Mouse (Mus musculus) hindbrain, embryonic 10.5 days (tissue): ENCODE results near the gene Vipr2. TPM values are rescaled to one million over a fixed set of nuclear protein-coding genes. Genes with fewer than 3 reads are reported as not detected.

Experiments used
- DNase-seq: peaks from one replicate; pipeline ENCODE4 v3.0.0-alpha.2; 2017; ENCODE audit warnings: low spot score
- H3K27ac ChIP-seq: fragments of 300-500 bp; sonication (generic); 2 replicates; pipeline ENCODE4 v1.5.1; 2016; ENCODE audit warnings: mild to moderate bottlenecking, moderate library complexity
- H3K27me3 ChIP-seq: fragments of 300-500 bp; sonication (generic); 2 replicates; pipeline ENCODE4 v1.6.1; 2016; ENCODE audit warnings: mild to moderate bottlenecking; ENCODE audit not compliant: poor library complexity, insufficient read depth, severe bottlenecking
- H3K36me3 ChIP-seq: fragments of 300-500 bp; sonication (generic); 2 replicates; pipeline ENCODE4 v1.6.1; 2016; ENCODE audit warnings: mild to moderate bottlenecking, moderate library complexity
- H3K4me1 ChIP-seq: fragments of 300-500 bp; sonication (generic); replicated peaks from 2 replicates; pipeline ENCODE4 v1.6.1; 2016; ENCODE audit warnings: mild to moderate bottlenecking
- H3K4me3 ChIP-seq: fragments of 300-500 bp; sonication (generic); 2 replicates; pipeline ENCODE4 v1.5.1; 2016; ENCODE audit warnings: mild to moderate bottlenecking, moderate library complexity
- H3K9me3 ChIP-seq: fragments of 300-500 bp; sonication (generic); 2 replicates; pipeline ENCODE4 v1.6.1; 2016; ENCODE audit warnings: mild to moderate bottlenecking, moderate library complexity
- WGBS: fragments of 180-500 bp; shearing (Covaris S2); methylation state at CpG from one replicate; pipeline ENCODE4 v1.1.7; 2016; 5-methylcytosine and 5-hydroxymethylcytosine counted together
- polyA plus RNA-seq: library from polyadenylated mRNA; unstranded; fragments of >200 nt; fragmentation: Nextera tagmentation; extraction: Ambion mirVana; gene quantifications from 2 replicates; pipeline ENCODE4 v1.2.1, GENCODE M21; 2016

The Vipr2 gene
- polyA plus RNA-seq, 1 experiment from 2014 or later = 1.3 TPM

DNA sequence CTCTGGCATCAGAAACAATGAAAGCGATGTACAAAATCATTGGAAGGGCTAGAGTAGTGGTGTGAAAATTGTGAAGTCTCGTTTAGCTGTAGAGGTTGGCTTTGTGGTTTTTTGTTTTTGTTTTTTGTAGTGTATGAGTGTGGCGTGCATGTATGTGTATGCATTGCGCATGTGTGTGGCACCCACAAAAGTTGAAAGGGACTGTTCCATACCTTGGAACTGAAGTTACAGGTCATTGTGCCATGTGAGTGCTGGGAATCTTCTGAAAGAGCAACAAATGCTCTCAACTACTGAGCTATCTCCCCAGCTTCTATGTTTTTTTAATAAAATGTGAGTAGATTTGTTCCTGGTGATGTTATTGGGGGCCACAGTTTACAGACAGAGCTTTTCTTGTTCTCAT lies 14.5 kb upstream of the Vipr2 start:
- H3K27me3 ChIP-seq = no peaks in the 10 kb centered on the region
- peaks cover 44% of the 10 kb centered on the region for H3K36me3 ChIP-seq
- no peak overlapping the region for H3K4me3 ChIP-seq
- no peak overlapping the region for H3K27ac ChIP-seq
- no peak for DNase-seq
- peaks cover 45% of the 10 kb centered on the region for H3K9me3 ChIP-seq
- H3K4me1 ChIP-seq = no peaks in the 10 kb centered on the region
- WGBS = 96% methylated on average over 4 of the region's 4 CpGs

DNA sequence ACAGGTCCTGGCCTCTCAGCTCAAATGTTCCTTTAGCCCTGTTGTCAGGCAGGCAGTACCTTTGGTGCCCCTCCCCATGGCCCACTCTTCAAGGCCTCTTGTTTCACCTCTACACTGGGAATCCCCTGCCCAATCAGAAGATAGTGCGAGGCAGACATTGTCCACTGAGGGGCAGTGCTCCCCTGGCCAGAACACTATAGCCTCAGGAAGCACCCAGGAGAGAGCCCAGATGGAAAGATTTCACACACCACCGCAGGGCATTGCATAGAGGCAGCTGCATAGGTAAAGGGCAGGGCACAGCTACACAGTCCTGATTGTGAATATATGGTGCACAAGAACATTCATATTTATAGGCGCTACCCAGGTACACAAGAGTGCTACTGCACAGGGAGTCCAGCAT lies 6.5 kb upstream of the Vipr2 start:
- 25% methylated on average over 3 of the region's 3 CpGs for WGBS
- Histone ChIP-seq H3K36me3 (no peaks in the 10 kb centered on the region), H3K9me3 (no peaks in the 10 kb centered on the region), H3K4me1 (no peaks in the 10 kb centered on the region; the same call in 1 of the 2 replicates), H3K4me3 (no peak overlapping the region), H3K27me3 (peaks cover 9% of the 10 kb centered on the region), H3K27ac (no peak overlapping the region)
- DNase-seq = peak; percentile 61

DNA sequence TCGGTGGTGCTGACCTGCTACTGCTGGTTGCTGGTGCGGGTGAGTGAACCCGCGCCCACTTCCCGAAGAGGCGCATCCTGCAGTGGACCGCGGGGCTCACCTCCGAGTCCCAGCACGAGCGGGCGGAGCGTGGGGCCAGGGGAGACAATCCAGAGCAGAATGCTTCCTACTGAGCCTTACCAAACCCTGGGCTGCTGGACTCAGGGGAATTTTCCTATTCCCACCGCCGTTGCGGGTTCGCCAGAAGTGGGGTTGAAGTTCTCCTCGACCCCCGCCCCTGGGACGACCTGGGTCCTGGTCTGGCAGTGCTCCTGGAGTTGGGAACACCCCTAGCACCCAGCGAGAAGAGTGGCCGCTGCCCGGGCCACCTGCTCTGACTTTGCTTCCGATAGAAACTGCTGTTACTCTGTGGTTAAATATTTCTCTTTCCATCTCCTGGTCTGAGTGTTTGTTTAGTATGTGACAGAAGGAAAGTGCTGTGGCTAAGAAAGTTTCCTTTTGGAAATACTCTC lies 385 bp downstream of the Vipr2 start:
- H3K27ac ChIP-seq = peak overlapping the region; percentile 85
- peak overlapping the region; percentile 66 for H3K4me3 ChIP-seq
- 1% methylated on average over 24 of the region's 24 CpGs for WGBS
- no peaks in the 10 kb centered on the region for H3K9me3 ChIP-seq
- no peak for DNase-seq
- H3K36me3 ChIP-seq = no peaks in the 10 kb centered on the region
- peaks cover 12% of the 10 kb centered on the region for H3K4me1 ChIP-seq
- peaks cover 46% of the 10 kb centered on the region for H3K27me3 ChIP-seq

DNA sequence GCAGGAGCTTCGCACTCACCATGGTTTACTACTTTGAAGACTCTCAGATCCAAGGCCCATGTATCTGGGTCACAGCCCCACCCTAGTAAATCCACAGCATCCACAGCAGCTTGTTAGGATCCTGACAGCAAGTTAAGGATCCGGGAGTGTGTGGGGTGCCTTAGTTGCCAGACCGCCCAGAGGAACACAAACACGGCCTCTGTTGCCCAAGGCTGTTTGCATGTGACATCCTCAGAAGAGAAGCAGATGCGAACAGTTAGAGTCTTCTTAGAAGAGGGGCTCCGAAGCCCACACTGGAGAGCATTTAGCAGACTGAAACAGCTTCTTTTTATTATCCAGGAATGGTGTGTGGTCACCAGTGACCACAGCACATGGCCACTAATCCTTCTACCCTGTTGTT lies 5.6 kb downstream of the Vipr2 start:
- Histone ChIP-seq H3K9me3 (no peaks in the 10 kb centered on the region), H3K27me3 (peaks cover 20% of the 10 kb centered on the region), H3K27ac (no peak overlapping the region), H3K4me1 (peaks cover under 1% of the 10 kb centered on the region; the same call in 1 of the 2 replicates), H3K36me3 (no peaks in the 10 kb centered on the region), H3K4me3 (no peak overlapping the region)
- no peak for DNase-seq
- WGBS = 83% methylated on average over 6 of the region's 6 CpGs

DNA sequence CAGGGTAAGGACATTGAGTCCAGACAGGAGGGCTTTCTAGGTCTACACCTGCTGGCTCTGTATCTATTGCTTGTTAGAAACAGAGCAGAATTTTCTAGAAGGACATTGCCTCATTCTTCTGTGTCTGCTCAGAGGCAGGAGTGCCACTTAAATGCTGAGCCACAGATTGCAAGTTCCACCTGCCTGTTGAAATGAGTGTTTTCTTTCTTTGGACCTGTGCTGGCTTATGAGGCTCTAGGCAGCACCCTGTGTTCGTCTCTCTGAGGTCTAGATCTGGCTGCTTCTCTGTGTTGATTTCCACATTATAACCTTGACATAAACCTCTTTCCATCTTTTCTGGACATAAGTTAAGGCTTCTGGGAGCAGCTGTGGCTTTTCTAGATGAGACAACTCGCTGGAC lies 6.8 kb downstream of the Vipr2 start:
- Histone ChIP-seq H3K27ac (no peak overlapping the region), H3K4me3 (no peak overlapping the region), H3K4me1 (no peaks in the 10 kb centered on the region), H3K36me3 (no peaks in the 10 kb centered on the region), H3K27me3 (peaks cover 9% of the 10 kb centered on the region; the same call in 1 of the 2 replicates), H3K9me3 (no peaks in the 10 kb centered on the region)
- whole genome bisulfite sequencing = 78% methylated on average over 2 of the region's 2 CpGs
- DNase-seq = no peak

DNA sequence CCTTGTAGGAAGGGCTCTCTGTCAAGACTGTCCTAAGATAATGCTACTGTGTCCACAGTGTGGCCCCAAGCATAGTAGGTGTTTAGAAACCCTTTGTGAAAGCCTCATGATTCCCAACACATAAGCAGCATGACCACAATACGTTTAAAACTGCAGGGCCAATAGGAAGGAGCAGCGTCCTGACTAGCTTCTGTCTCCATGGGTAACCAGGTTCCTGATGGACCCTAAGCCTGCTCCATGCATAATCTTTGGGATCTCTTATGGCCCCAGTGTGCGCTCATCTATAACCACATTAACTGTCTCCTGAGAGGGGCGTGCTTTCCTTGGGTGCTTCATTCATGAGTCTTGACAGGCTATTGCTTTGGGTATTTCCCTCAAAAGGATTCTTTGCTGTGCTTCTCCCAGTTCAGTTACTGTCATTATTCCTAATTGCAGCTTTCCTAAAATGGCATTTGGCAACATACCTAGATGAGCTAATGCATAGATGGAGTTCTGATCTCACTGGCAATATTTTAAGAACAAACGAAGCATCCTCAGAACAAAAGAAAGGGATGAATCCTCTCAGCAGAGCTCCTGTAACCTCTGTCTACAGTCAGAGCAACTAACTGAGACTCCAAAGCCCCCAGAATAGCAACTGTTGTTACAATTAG lies 9.6 kb downstream of the Vipr2 start:
- H3K36me3 ChIP-seq = no peaks in the 10 kb centered on the region
- H3K9me3 ChIP-seq = no peaks in the 10 kb centered on the region
- no peak overlapping the region for H3K27ac ChIP-seq
- H3K4me1 ChIP-seq = no peaks in the 10 kb centered on the region
- no peaks in the 10 kb centered on the region for H3K27me3 ChIP-seq
- WGBS = 85% methylated on average over 5 of the region's 5 CpGs
- no peak for DNase-seq
- no peak overlapping the region for H3K4me3 ChIP-seq

DNA sequence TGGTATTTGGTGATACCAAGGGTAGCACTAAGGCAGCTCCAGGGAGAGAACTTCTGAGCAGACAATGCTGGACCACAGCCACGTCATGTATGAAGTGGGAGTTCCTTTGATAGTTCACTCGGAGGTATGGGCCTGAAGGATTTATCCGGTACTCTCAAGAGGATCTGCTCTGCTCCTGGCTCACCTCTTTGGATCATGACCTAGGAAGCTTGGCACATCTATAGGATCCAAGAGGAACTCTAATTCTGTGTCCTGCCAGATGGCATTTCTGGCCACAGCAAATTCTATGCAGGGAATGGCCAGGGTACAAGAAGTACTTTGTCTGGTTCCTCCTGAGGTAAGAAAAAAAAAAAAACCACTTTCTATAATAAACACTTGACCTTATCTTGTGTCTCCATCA lies 12.3 kb downstream of the Vipr2 start:
- Histone ChIP-seq H3K27ac (no peak overlapping the region), H3K36me3 (no peaks in the 10 kb centered on the region), H3K4me3 (no peak overlapping the region), H3K4me1 (no peaks in the 10 kb centered on the region), H3K9me3 (no peaks in the 10 kb centered on the region), H3K27me3 (no peaks in the 10 kb centered on the region)
- WGBS = 94% methylated on average over 3 of the region's 3 CpGs
- no peak for DNase-seq

DNA sequence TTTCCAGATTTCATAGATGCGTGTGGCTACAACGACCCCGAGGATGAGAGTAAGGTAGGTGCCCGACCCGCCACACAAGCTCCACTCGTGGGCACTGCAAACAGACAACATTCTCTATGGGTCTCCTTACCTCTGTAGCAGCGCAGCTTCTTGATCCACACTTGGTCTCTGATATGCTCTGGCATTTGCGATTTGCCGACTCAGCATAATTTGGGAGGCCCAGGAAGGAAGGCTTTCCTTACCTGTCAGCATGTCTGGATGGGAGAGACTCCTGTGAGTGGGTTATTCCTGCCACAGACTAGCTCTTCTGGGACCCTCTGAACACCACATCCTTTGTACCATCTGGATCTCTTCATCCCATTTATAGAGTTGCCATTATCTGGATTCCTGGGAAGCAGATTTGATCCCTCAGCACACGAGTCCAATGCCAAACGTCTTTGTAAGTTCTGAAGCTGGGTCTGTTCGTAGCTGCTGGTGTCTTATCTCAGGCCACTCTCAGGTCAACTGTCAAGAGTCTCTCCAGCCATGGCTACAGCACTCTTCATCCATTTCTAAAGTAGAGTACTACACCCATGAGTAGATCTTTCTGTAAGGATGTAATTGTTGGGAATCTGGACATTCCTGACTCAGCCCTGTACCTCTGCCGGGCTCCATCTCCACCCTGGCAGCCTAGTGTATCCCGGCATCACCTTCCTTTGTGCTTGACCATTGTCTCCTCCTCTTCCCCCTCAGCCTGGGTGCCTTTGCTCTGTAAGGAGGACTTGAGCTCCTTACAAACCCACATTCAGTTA lies 17.4 kb downstream of the Vipr2 start:
- Histone ChIP-seq H3K36me3 (no peaks in the 10 kb centered on the region), H3K4me3 (no peak overlapping the region), H3K4me1 (no peaks in the 10 kb centered on the region), H3K9me3 (no peaks in the 10 kb centered on the region), H3K27ac (no peak overlapping the region), H3K27me3 (no peaks in the 10 kb centered on the region)
- no peak for DNase-seq
- 87% methylated on average over 14 of the region's 14 CpGs for WGBS

DNA sequence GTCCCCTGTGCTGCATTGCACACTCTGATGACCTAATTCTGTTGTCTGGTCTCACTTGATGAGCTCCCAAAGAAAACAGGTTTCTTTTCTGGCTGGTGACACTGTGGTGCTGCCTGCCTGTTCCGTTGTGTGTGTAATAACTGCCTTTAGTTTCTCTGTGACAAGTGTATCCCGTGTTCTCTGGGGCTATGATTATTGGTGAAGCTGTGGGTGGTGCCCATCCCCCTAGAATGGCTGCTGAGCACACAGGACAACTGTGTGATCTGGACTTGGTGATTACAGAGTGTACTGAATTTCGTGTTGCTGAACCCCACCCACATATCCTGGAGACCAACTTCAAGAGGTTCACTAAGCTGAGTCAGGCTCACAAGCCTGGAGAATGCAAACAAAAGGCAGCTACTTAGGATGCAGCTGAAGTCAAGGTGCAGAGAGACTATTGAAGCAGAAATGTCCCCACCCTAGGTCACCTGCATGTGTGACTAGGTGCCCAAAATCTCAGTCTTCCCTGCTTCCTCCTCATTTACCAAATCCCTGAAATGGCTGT lies 18.9 kb downstream of the Vipr2 start:
- Histone ChIP-seq H3K4me1 (no peaks in the 10 kb centered on the region), H3K9me3 (no peaks in the 10 kb centered on the region), H3K27me3 (no peaks in the 10 kb centered on the region), H3K4me3 (no peak overlapping the region), H3K36me3 (no peaks in the 10 kb centered on the region), H3K27ac (no peak overlapping the region)
- 78% methylated on average over 3 of the region's 3 CpGs for WGBS
- DNase-seq = no peak

DNA sequence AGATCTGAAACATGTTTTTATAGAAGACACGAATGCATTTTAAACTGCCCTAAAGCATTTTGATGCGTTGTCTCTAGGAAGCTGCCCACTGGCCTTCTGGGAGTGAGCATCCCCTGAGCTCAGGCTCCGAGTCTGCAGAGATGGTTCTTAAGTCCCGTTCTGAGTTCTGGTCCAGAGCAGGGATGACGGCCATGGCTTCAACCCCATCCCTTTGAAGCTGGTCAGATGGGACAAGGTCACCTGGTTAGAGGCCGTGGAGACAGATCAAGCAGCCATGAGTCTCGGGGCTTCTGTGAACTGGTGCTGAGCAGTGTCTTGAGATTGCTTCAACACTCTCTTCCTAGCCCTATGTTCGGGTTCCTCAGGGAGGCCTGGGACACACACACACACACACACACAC lies 19.6 kb downstream of the Vipr2 start:
- H3K9me3 ChIP-seq = no peaks in the 10 kb centered on the region
- no peaks in the 10 kb centered on the region for H3K27me3 ChIP-seq
- WGBS = 92% methylated on average over 8 of the region's 8 CpGs
- H3K36me3 ChIP-seq = no peaks in the 10 kb centered on the region
- no peak overlapping the region for H3K4me3 ChIP-seq
- H3K4me1 ChIP-seq = no peaks in the 10 kb centered on the region
- DNase-seq = no peak
- no peak overlapping the region for H3K27ac ChIP-seq

DNA sequence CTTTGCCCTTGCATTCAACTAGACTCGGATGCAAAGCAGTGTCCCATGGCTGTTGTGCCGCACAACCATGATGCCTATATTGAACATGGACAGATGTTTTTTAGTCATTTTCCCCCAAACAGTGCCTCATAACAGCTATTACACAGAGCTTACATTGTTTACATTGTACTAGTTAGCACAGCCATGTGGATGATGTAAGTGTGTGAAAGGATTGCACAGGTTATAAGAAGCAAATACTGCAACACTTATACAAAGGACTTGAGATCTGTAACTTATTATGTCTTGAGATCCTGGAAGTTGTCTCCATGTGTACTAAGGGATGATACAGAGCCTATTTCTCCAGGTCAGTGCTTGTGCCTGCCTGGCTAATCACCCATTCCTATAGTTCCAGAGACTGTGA lies 24.4 kb downstream of the Vipr2 start:
- Histone ChIP-seq H3K4me1 (no peaks in the 10 kb centered on the region), H3K27me3 (no peaks in the 10 kb centered on the region), H3K4me3 (no peak overlapping the region), H3K27ac (no peak overlapping the region), H3K36me3 (no peaks in the 10 kb centered on the region), H3K9me3 (no peaks in the 10 kb centered on the region)
- WGBS = 89% methylated on average over 2 of the region's 2 CpGs
- DNase-seq = no peak

DNA sequence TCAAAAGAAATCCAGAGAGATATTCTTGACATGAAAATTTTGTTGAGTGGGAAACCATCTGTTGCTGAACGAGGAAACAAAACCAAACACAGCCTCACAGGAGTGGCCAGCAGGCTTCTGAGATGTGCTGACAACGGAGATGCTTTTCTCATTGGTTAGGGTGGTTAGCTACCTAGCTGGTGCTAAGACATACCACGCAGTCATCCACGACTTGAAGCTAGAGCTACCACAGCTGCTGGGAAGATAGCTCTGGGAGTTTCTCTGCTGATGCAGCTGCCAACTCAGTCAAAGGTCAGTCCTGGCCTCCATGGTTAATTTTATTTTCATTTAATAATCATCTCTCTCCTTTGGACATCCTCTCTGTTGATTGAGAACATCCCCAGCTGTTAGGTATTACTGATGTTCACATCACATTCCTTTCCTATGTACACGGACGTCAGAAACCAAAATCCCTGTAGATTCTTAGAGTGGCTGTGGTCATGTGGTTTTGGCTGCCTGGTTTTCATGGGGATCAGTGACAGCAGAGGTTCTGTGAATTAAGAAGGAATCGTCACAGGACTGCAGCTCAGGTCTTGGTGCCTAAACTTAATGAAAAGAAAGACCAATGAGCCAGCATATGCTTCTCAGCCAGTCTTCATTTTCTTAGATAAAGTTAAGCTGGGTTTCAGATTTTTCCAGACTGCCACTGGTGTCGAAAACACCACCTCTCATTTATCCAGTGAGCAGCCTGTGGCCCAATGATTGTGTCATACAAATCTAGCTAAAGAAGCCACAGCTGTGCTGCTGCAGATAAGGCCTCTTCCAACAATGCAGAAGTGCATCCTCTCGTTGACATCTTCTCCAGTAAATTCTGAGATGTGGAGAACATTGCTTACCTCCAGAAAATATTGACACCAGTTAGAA lies 32.2 kb downstream of the Vipr2 start:
- 83% methylated on average over 9 of the region's 9 CpGs for WGBS
- Histone ChIP-seq H3K4me3 (no peak overlapping the region), H3K27ac (no peak overlapping the region), H3K36me3 (no peaks in the 10 kb centered on the region), H3K9me3 (peaks cover 8% of the 10 kb centered on the region; the same call in 1 of the 2 replicates), H3K27me3 (no peaks in the 10 kb centered on the region), H3K4me1 (no peaks in the 10 kb centered on the region)
- DNase-seq = no peak
